Mouse (Mus musculus) left cerebral cortex, postnatal 14 days (tissue): ENCODE data around the gene Ube2q1. TPM values are rescaled to one million over a fixed set of nuclear protein-coding genes. Genes with fewer than 3 reads are reported as not detected.
A peak's percentile ranks its signal among the peaks of the same experiment; 100 is the strongest.

Source experiments
- DNase-seq, 2 experiments: peaks; one replicate each; pipeline ENCODE4 v3.0.0; 2021 to 2022; ENCODE audit warnings: low spot score in 2 of 2, mixed read lengths in 1 of 2
- intact Hi-C: fragments of 180-260 bp; cut with DNase I; formaldehyde crosslinking; loops from one replicate; pipeline ENCODE4 v1.15.1; 2025
- total RNA-seq, 2 experiments: library from RNA; stranded (reverse); gene quantifications; 2 replicates each; pipeline ENCODE4 v1.2.3; 2021

Gene Ube2q1
- total RNA-seq, 2 experiments from 2014 or later: 83.6 to 84.4 TPM

GRCm38 (mm10) chr3:89812166-89812565, 38.8 kb downstream of the Ube2q1 start:
- intact Hi-C loops: no loop called here

GRCm38 (mm10) chr3:89814051-89814450, 40.6 kb downstream of the Ube2q1 start:
- intact Hi-C loops: no loop called here
- no peak for DNase-seq

More at GRCm38 (mm10) chr3:89812166-89812565, 38.8 kb downstream of the Ube2q1 start:
- no peak for DNase-seq

- peak in 1 of 2 experiments; percentile 12 for DNase-seq
- intact Hi-C loops: no loop called here
These were observed 43.6 kb downstream of the Ube2q1 start for GRCm38 (mm10) chr3:89817056-89817455.

- intact Hi-C loops: no loop called here
- no peak for DNase-seq
These were observed 45.2 kb downstream of the Ube2q1 start for GRCm38 (mm10) chr3:89818605-89819004.

- DNase-seq: no peak
- intact Hi-C loops: no loop called here
These were observed 46.5 kb downstream of the Ube2q1 start for GRCm38 (mm10) chr3:89819897-89820296.

- intact Hi-C loops: no loop called here
- no peak for DNase-seq
These were observed 47.1 kb downstream of the Ube2q1 start for GRCm38 (mm10) chr3:89820311-89821095.

GRCm38 (mm10) chr3:89821096-89821513, 47.7 kb downstream of the Ube2q1 start:
- intact Hi-C loops: no loop called here

GRCm38 (mm10) chr3:89821548-89822480, 48.4 kb downstream of the Ube2q1 start:
- DNase-seq: no peak
- intact Hi-C loops: no loop called here

More at GRCm38 (mm10) chr3:89821096-89821513, 47.7 kb downstream of the Ube2q1 start:
- DNase-seq: no peak

- no peak for DNase-seq
- intact Hi-C loops: no loop called here
These were observed 50.2 kb downstream of the Ube2q1 start for GRCm38 (mm10) chr3:89823594-89823993.

- no peak for DNase-seq
- intact Hi-C loops: no loop called here
These were observed 52.9 kb downstream of the Ube2q1 start for GRCm38 (mm10) chr3:89826295-89826694.

- no peak for DNase-seq
- intact Hi-C loops: no loop called here
These were observed 57.6 kb downstream of the Ube2q1 start, which contains the start of gene She for GRCm38 (mm10) chr3:89830815-89831591. Gene She (plus strand): TSS chr3:89831370.

Other genes with a start within 250 kb of the Ube2q1 start
- gene Adar, start 58.6 kb upstream of the Ube2q1 start, total RNA-seq: 100 to 1,000 TPM; 115 to 117 TPM
- 10 to 100 TPM; 23.1 to 24.9 TPM for gene Chrnb2, start 9.0 kb upstream of the Ube2q1 start, total RNA-seq
- gene She, start 57.8 kb downstream of the Ube2q1 start, total RNA-seq: 1 to 10 TPM; 3.6 to 3.7 TPM
- gene Il6ra, start 139.6 kb downstream of the Ube2q1 start, total RNA-seq: 1 to 10 TPM; 3.6 to 4.7 TPM
- 10 to 100 TPM; 94.6 to 95.2 TPM for gene Atp8b2, start 189.9 kb downstream of the Ube2q1 start, total RNA-seq
- 10 to 100 TPM; 70.6 to 76.7 TPM for gene Hax1, start 225.2 kb downstream of the Ube2q1 start, total RNA-seq